Mouse (Mus musculus) mesoderm, embryonic 11.5 days (tissue): ENCODE measurements around the gene Cpvl.

Source experiments
- DNase-seq: peaks from one replicate; pipeline ENCODE4 v3.0.0-alpha.2; 2012; ENCODE audit warnings: low read depth, low spot score

Cpvl gene

DNA sequence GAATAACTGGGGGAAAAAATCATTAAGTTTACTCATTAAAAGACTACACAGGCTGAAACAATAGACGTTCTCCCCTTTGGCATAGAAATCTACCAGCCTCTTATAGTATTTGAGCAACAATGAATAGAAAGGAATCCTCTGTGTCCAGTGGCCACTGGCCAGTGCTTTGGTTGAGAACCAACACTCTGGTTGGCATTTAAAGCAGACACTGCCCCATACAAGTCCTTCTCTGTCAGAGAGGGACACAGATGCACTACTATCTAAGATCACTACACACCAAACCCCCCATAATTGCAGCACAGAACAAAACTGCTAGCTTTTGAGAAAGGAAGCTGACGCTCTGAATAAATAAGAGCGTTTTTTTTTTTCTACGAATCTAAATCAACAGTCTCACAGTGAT lies 93.5 kb downstream of the Cpvl start:
- DNase-seq = no peak

GRCm38 (mm10) chr6:53884496-53884895 lies 94.0 kb downstream of the Cpvl start:
- no peak for DNase-seq

DNA sequence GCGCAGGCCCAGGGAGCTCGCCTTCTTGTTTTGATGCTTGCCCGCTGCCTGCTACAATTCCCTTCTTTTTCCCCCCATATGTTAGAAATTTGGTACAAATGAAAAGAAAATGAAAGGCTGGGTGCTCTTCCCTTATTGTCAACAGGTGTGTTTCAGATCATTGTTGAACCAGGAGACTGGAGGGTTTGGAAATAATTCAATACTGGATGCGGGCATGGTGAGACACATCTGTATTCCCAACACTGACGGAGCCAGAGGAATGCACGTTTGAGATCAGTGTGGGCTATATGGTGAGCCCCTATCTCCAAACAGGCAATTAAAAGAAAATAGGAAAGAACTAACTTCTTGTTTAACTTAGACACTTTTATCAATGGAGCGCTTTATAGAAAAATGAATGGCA lies 95.1 kb downstream of the Cpvl start:
- no peak for DNase-seq

- DNase-seq = no peak
Observed at GRCm38 (mm10) chr6:53881623-53882022, 96.8 kb downstream of the Cpvl start.

GRCm38 (mm10) chr6:53881235-53881606 lies 97.2 kb downstream of the Cpvl start:
- DNase-seq = no peak

- peak; percentile 41 for DNase-seq
Observed at GRCm38 (mm10) chr6:53880530-53881234, 97.8 kb downstream of the Cpvl start.

DNA sequence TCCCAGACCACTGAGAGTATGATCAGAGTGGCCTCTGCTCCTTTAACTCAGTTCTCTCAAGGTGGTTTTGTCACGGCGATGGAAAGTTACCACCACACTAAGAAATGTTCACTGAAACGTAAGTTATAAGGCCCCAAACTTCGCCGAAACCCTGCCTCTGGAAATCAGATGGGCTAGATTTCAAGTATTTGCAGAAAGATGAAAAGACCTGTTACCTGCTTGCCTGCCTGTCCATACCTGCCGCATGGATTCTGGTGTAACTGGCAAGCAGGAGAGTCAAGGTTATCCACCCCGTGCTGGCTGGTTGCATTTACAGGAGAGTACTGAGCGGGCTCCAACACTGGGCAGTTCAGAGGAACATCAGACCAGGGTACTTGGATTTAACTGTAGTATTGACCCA lies 98.9 kb downstream of the Cpvl start:
- no peak for DNase-seq

- DNase-seq = no peak
Observed at GRCm38 (mm10) chr6:53874881-53875429, 103.5 kb downstream of the Cpvl start.

DNA sequence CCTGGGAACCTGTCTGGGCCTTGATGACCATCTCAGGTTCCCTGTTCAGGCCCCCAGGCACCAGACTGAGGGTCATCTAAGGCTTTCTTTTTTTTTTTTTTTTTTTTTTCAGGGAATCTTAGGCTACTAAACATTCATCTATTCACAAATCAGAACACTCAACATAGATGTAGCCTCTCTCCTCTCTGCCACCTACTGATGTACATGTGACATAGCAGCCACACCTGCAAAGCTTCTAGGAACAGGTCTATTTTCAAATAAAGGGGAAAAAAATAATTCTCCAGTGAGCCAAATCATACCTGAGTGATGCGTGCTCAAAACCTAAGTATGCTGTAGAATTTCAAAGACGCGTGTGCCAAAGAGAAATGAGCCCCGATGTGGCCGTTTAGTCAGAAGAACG lies 106.6 kb downstream of the Cpvl start:
- no peak for DNase-seq

DNA sequence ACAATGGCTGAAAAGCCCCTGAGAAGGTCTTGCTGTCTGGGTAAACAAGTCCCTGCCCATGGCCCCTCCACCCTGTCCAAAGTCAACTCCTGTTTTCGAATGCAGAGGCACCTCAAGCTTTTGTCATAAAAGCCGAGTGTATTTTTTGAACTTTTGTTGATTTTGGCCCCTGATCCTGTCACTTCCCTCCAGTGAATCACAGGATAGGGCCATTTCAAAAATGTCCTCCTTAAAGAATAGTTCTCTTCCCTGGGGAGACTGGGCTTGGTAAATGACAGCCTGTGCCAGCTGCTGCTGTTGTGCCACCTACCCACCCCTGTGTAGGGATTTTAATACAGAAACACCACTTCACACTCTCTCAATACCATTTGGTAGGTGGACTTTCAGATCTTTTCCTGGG lies 115.5 kb downstream of the Cpvl start:
- no peak for DNase-seq

DNA sequence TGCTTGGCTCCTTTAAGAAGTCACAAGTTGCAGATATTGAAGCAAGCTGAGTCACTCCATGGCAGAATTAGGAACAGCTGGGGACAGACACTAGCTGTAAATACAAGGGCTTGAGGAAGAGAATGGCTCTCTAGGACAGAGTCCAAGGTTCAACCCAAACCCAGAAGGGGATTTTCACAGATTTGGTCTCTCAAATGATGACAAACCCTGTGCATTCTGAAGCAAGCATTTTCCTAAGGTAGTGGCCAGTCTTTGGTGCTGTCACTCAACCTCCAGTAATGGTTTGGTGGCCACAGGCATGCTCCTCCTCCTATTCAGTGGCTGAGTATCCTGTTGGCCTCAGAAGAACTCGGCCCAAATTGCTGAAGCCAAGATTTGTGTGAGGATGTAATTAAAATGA lies 119.4 kb downstream of the Cpvl start:
- no peak for DNase-seq

- DNase-seq = no peak
Observed at GRCm38 (mm10) chr6:53857822-53858221, 120.6 kb downstream of the Cpvl start.

DNA sequence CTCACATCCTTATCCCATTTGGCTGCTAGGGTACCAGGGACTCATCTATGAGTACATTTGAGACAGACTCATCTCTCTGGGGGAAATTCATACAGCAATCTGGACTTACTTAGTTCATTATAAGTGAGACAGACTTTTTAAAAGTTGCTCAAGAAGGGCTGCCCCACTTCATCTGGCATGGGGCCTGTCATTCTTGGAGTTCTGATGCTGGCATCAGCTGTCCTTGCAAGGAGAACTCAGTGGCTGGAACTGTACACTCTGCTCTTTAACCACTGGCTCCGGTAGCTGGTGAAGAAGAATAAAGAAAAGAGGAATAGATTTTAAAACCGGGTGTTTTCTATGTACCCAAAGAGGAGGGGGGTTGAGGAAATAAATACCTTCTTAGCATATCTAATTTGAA lies 121.7 kb downstream of the Cpvl start:
- no peak for DNase-seq

GRCm38 (mm10) chr6:53854971-53855856 lies 123.3 kb downstream of the Cpvl start:
- no peak for DNase-seq

- DNase-seq = no peak
Observed at GRCm38 (mm10) chr6:53854226-53854625, 124.2 kb downstream of the Cpvl start.

DNA sequence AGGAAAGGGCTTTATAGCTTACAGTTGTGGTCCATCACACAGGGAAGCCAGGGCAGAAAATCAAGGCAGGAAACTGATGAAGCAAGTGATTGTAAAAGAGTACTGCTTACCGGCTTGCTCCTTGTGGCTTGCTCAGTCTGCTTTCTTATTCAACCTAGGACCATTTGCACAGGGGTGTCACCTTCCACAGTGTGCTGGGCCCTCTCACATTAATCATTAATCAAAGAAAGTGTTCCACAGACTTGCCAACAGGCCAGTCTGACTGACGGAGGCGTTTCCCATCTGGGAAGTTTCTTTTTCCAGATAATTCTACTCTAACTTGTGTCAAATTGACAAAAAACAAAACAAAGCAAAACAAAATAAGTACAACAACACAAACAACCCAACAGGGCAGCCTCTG lies 124.9 kb downstream of the Cpvl start:
- DNase-seq = no peak

DNA sequence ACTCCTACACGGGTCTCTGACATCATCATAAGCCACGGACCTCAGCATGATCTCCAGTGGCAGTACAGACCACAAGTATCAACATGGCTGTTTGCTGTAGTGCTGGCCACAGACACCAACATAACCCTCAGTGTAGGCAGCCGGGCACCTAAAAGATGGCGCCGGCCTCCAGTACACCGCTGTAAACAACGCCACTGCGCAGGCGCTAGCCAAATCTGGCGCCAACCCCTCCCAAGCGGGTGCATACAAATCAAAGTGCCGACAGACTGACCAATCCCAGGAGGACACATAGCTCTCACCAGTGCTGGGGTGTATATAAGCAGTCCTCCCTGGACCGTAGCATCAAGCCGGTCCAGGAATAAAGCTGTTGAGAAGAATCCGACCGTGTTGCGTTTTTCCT lies 133.8 kb downstream of the Cpvl start:
- no peak for DNase-seq

- DNase-seq = no peak
Observed at GRCm38 (mm10) chr6:53825213-53825612, 153.3 kb downstream of the Cpvl start.
